Mouse (Mus musculus) olfactory bulb, adult 2 months (tissue): ENCODE measurements around the gene Myo1g.
"Not testable (repeated sequence)": the region's sequence is repeated elsewhere in the genome, so short reads cannot be mapped to it uniquely, and the experiment has no call there.

Experiments used
- CTCF ChIP-seq: fragments of 200-500 bp; IDR thresholded peaks from 2 replicates; pipeline ENCODE4 v1.5.1; 2012; ENCODE audit warnings: low read depth, mild to moderate bottlenecking, low read length, moderate library complexity; ENCODE audit not compliant: insufficient read depth
- POLR2A ChIP-seq: fragments of 200-500 bp; IDR thresholded peaks from 2 replicates; pipeline ENCODE4 v1.6.1; 2012; ENCODE audit warnings: mild to moderate bottlenecking, low read depth, low read length, moderate library complexity; ENCODE audit not compliant: insufficient read depth

DNA sequence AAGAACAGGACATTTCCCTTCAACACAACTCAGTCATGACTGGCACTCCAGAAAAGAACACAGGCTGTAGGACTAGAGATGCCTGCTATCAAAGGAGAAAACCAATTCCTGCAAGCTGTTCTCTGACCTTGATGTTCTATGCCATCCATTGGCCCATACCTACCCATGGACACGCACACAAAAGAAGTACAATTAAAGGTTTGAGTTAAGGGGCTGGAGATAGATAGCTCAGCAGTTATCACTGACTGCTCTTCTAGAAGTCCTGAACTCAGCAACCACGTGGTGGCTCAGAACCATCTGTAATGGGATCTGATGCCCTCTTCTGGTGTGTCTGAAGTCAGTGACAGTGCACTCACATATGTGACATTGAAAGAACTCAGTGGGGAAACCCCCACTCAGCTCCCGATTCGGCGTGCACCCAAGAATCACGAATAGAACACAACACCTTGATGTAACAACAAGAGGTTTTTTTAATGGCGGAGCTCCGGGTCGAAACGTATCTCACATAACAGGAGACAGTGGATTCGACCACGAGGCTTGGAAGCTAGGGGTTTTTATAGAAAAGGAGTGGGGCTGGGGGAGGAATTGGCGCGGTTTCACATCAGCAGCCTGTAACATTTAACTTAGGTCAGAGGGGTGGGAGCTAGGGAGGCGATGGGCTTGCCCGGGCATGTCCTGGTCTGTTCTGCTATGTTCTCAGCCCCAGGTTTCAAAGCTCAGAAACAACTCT is 5.9 kb upstream of the Myo1g start:
- TF ChIP-seq CTCF, POLR2A: not testable (repeated sequence)
